Mouse (Mus musculus): ENCODE data around the gene Nrbf2. TPM values are rescaled to one million over a fixed set of nuclear protein-coding genes. Genes with fewer than 3 reads are reported as not detected.

The Nrbf2 gene
- polyA plus RNA-seq, 1 experiment from 2014 or later = 35.7 TPM

- H3K27me3 ChIP-seq (ENCODE audit: control insufficient read depth, insufficient read depth, low read length) = no peaks in the 10 kb centered on the region
- no peak overlapping the region for H3K9ac ChIP-seq (ENCODE audit: low read depth, low read length)
- peaks cover 16% of the 10 kb centered on the region for H3K36me3 ChIP-seq (ENCODE audit: control insufficient read depth, insufficient read depth, low read length)
- WGBS (ENCODE audit: insufficient replicate concordance) = 84% methylated on average over 4 of the region's 4 CpGs
- peaks cover 8% of the 10 kb centered on the region for H3K4me1 ChIP-seq (ENCODE audit: control insufficient read depth, insufficient read depth, low read length)
- H3K27ac ChIP-seq (ENCODE audit: low read depth, low read length) = no peak overlapping the region
- no peak for ATAC-seq (replicated peaks; ENCODE audit: insufficient number of reproducible peaks, low FRiP score, low TSS enrichment)
- no peak overlapping the region for H3K4me2 ChIP-seq
- H3K9me3 ChIP-seq (replicated peaks; ENCODE audit: control insufficient read depth, low read length) = no peaks in the 10 kb centered on the region
- no peak overlapping the region for H3K4me3 ChIP-seq (ENCODE audit: low read depth, low read length)
Observed at GRCm38 (mm10) chr10:67220251-67220650, 64.9 kb downstream of the Nrbf2 start.

DNA sequence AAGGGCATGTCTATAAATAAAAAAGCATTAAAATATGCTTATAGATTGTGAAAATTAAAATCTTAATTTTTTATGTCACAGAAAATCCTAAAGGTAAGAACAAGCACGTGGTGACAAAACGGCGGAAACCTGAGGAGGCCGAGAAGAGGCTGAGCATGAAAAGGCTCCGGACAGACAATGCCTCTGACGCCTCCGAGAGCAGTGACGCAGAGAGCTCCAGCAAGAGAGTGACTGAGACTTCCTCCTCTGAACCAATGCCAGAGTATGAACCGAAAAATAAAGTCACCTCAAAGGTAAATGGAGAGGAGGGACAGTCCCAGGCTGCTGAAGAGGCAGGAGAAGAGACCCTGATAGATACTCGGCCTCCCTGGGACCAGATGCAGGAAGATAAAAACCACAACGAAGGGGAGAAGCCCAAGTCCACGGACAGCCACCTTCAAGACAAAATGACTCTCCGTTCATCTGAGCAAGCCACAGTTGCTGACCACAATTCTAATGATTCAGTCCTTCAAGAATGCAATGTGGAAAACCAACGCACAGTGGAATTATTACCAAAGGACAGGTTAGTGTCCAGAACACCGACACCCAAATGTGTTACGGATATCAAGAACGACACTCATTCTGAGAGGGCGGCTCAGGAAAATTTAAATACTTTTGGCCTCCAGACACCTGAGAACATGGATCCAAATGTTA lies 66.1 kb downstream of the Nrbf2 start:
- 91% methylated on average over 18 of the region's 18 CpGs for WGBS (ENCODE audit: insufficient replicate concordance)
- H3K9me3 ChIP-seq (replicated peaks; ENCODE audit: control insufficient read depth, low read length) = no peaks in the 10 kb centered on the region
- no peaks in the 10 kb centered on the region for H3K27me3 ChIP-seq (ENCODE audit: control insufficient read depth, insufficient read depth, low read length)
- peaks cover 8% of the 10 kb centered on the region for H3K4me1 ChIP-seq (ENCODE audit: control insufficient read depth, insufficient read depth, low read length)
- peaks cover 15% of the 10 kb centered on the region for H3K36me3 ChIP-seq (ENCODE audit: control insufficient read depth, insufficient read depth, low read length)
- no peak for ATAC-seq (replicated peaks; ENCODE audit: insufficient number of reproducible peaks, low FRiP score, low TSS enrichment)
- H3K27ac ChIP-seq (ENCODE audit: low read depth, low read length) = no peak overlapping the region
- H3K9ac ChIP-seq (ENCODE audit: low read depth, low read length) = no peak overlapping the region
- no peak overlapping the region for H3K4me3 ChIP-seq (ENCODE audit: low read depth, low read length)
- no peak overlapping the region for H3K4me2 ChIP-seq

- H3K27ac ChIP-seq (ENCODE audit: low read depth, low read length) = no peak overlapping the region
- 85% methylated on average over 3 of the region's 3 CpGs for WGBS (ENCODE audit: insufficient replicate concordance)
Observed at GRCm38 (mm10) chr10:67216872-67217271, 68.2 kb downstream of the Nrbf2 start.

More at GRCm38 (mm10) chr10:67216872-67217271, 68.2 kb downstream of the Nrbf2 start:
- H3K27me3 ChIP-seq (ENCODE audit: control insufficient read depth, insufficient read depth, low read length) = no peaks in the 10 kb centered on the region
- H3K4me1 ChIP-seq (ENCODE audit: control insufficient read depth, insufficient read depth, low read length) = peaks cover 8% of the 10 kb centered on the region
- no peak for ATAC-seq (replicated peaks; ENCODE audit: insufficient number of reproducible peaks, low FRiP score, low TSS enrichment)
- H3K4me3 ChIP-seq (ENCODE audit: low read depth, low read length) = no peak overlapping the region
- H3K9ac ChIP-seq (ENCODE audit: low read depth, low read length) = no peak overlapping the region
- H3K36me3 ChIP-seq (ENCODE audit: control insufficient read depth, insufficient read depth, low read length) = peaks cover 15% of the 10 kb centered on the region
- H3K4me2 ChIP-seq = no peak overlapping the region
- H3K9me3 ChIP-seq (replicated peaks; ENCODE audit: control insufficient read depth, low read length) = no peaks in the 10 kb centered on the region

Other genes starting within 250 kb of the Nrbf2 start
- gene Jmjd1c, start 189.2 kb downstream of the Nrbf2 start, polyA plus RNA-seq (2014; fragmentation: Nextera tagmentation; extraction: Ambion mirVana) = 31.7 and 39.5 TPM in 2 replicates
- gene Reep3, start 188.4 kb downstream of the Nrbf2 start, polyA plus RNA-seq (2014; fragmentation: Nextera tagmentation; extraction: Ambion mirVana) = 21.5 and 23.7 TPM in 2 replicates